Mouse (Mus musculus): ENCODE measurements around the gene Mcfd2.

The Mcfd2 gene

GRCm38 (mm10) chr17:87236725-87237650 lies 28.7 kb downstream of the Mcfd2 start:
- DNase-seq = peak in 1 of 2 experiments; percentile 20

- no peak for DNase-seq
Observed at GRCm38 (mm10) chr17:87235019-87235418, 30.7 kb downstream of the Mcfd2 start.

- no peak for DNase-seq
Observed at GRCm38 (mm10) chr17:87227878-87228277, 37.9 kb downstream of the Mcfd2 start.

- peak; percentile 38 to 62 for DNase-seq
Observed at GRCm38 (mm10) chr17:87226079-87226640, 39.6 kb downstream of the Mcfd2 start.

- DNase-seq = no peak
Observed at GRCm38 (mm10) chr17:87225384-87225783, 40.4 kb downstream of the Mcfd2 start.

- DNase-seq = no peak
Observed at GRCm38 (mm10) chr17:87224461-87224860, 41.3 kb downstream of the Mcfd2 start.

- no peak for DNase-seq
Observed at GRCm38 (mm10) chr17:87219456-87219855, 46.3 kb downstream of the Mcfd2 start.

GRCm38 (mm10) chr17:87214523-87214922 lies 51.2 kb downstream of the Mcfd2 start:
- DNase-seq = no peak

GRCm38 (mm10) chr17:87210525-87210924 lies 55.2 kb downstream of the Mcfd2 start:
- DNase-seq = no peak

- no peak for DNase-seq
Observed at GRCm38 (mm10) chr17:87206885-87207284, 58.9 kb downstream of the Mcfd2 start.

All from kidney, postnatal 36 days (tissue).